Mouse (Mus musculus): ENCODE results near the gene Gm20388.

GRCm38 (mm10) chr8:122295389-122295788 is 2384.7 kb downstream of the Gm20388 start:
- TF ChIP-seq POLR2A (IDR thresholded peaks at IDR 0.05; ENCODE audit: borderline replicate concordance, control insufficient read depth, low read depth, low read length) (no peak), CTCF (IDR thresholded peaks at IDR 0.05; ENCODE audit: control insufficient read depth, insufficient read depth, low read length) (no peak)

Measured in bone marrow, adult 2 months (tissue).